Mouse (Mus musculus): ENCODE results near the gene Olfr115. TPM values are rescaled to one million over a fixed set of nuclear protein-coding genes. Genes with fewer than 3 reads are reported as not detected.

The Olfr115 gene
- not detected in 2 replicates for polyA plus RNA-seq (2015; fragmentation: Nextera tagmentation; extraction: Ambion mirVana)

GRCm38 (mm10) chr17:37627009-37627408, at the start of gene Olfr115, which contains the start of gene Olfr116:
Gene Olfr115, minus strand, starts transcription at chr17:37627109.
Gene Olfr116, minus strand, starts transcription at chr17:37627199.

GRCm38 (mm10) chr17:37666688-37667087, 39.8 kb upstream of the Olfr115 start, which contains the start of gene Olfr118:
Gene Olfr118, plus strand, starts transcription at chr17:37666988.

DNA sequence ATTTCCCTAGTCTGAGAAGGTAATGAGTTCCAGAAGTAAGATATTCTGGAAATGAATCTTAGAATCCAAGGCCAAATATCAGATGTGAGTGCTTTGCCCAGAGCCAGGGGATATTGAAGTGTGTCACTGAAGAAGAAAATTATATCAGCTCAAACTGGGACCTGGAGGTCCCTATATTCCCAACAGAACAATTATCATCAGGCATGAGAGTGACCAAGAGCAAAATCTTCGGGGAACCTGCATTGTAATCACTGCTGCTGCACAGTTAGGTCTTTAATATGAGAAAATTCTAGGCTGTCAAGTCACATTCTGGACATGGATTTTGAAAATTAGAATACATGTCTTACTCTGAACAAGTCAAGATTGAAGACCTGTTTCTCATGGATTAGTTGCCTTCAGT, 36.8 kb upstream of the Olfr115 start, which contains the start of gene Olfr117:
TSS of gene Olfr117 (minus strand) at position 101 of the 400 bp plus-strand sequence.

GRCm38 (mm10) chr17:37592643-37593042, 34.3 kb downstream of the Olfr115 start, which contains the start of gene Olfr114:
Gene Olfr114, minus strand, starts transcription at chr17:37592743.

DNA sequence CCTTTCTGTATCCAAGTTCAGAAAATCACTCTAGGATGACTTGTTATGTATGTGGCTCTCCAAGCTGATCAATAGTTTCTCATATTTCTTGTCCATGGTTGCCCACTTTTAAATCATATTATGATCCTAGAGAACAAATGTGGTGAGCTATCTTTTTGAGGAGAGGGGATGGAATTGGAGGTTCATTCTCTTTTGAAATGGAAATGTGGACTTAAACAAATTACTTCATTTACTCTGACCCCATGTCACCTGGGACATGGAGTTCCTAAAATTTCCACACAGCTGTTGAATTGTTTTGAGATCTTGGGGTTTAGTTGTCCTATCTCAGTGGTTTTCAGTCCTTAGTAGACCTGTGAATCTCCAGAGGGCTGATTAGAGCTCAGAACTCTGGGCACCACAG, 49.3 kb downstream of the Olfr115 start, which contains the start of gene Olfr113:
TSS of gene Olfr113 (minus strand) at position 101 of the 400 bp plus-strand sequence.

GRCm38 (mm10) chr17:37569351-37569750, 57.6 kb downstream of the Olfr115 start, which contains the start of gene Olfr112:
Gene Olfr112, minus strand, starts transcription at chr17:37569451.

Other genes starting within 250 kb of the Olfr115 start
- gene Olfr105-ps, start 248.1 kb downstream of the Olfr115 start, polyA plus RNA-seq (2015; fragmentation: Nextera tagmentation; extraction: Ambion mirVana): not detected in 2 replicates
- not detected in 2 replicates for gene Olfr106-ps, start 236.7 kb downstream of the Olfr115 start, polyA plus RNA-seq (2015; fragmentation: Nextera tagmentation; extraction: Ambion mirVana)
- not detected in 2 replicates for gene Olfr107, start 227.9 kb downstream of the Olfr115 start, polyA plus RNA-seq (2015; fragmentation: Nextera tagmentation; extraction: Ambion mirVana)
- not detected in 2 replicates for gene Olfr108, start 181.6 kb downstream of the Olfr115 start, polyA plus RNA-seq (2015; fragmentation: Nextera tagmentation; extraction: Ambion mirVana)
- not detected in 2 replicates for gene Olfr109, start 168.2 kb downstream of the Olfr115 start, polyA plus RNA-seq (2015; fragmentation: Nextera tagmentation; extraction: Ambion mirVana)
- gene H2-M2, start 143.6 kb downstream of the Olfr115 start, polyA plus RNA-seq (2015; fragmentation: Nextera tagmentation; extraction: Ambion mirVana): not detected in 2 replicates
- not detected in 2 replicates for gene Olfr110, start 134.6 kb downstream of the Olfr115 start, polyA plus RNA-seq (2015; fragmentation: Nextera tagmentation; extraction: Ambion mirVana)
- 0.44 TPM in 1 of 2 replicates, not detected in the other for gene Olfr111, start 119.1 kb downstream of the Olfr115 start, polyA plus RNA-seq (2015; fragmentation: Nextera tagmentation; extraction: Ambion mirVana)
- not detected in 2 replicates for gene Olfr112, start 57.7 kb downstream of the Olfr115 start, polyA plus RNA-seq (2015; fragmentation: Nextera tagmentation; extraction: Ambion mirVana)
- gene Olfr113, start 49.4 kb downstream of the Olfr115 start, polyA plus RNA-seq (2015; fragmentation: Nextera tagmentation; extraction: Ambion mirVana): not detected in 2 replicates
- gene Olfr114, start 34.4 kb downstream of the Olfr115 start, polyA plus RNA-seq (2015; fragmentation: Nextera tagmentation; extraction: Ambion mirVana): not detected in 2 replicates
- not detected in 2 replicates for gene Olfr116, start 90 bp upstream of the Olfr115 start, polyA plus RNA-seq (2015; fragmentation: Nextera tagmentation; extraction: Ambion mirVana)
- not detected in 2 replicates for gene Olfr117, start 36.7 kb upstream of the Olfr115 start, polyA plus RNA-seq (2015; fragmentation: Nextera tagmentation; extraction: Ambion mirVana)
- not detected in 2 replicates for gene Olfr118, start 39.9 kb upstream of the Olfr115 start, polyA plus RNA-seq (2015; fragmentation: Nextera tagmentation; extraction: Ambion mirVana)
- gene Olfr119, start 69.5 kb upstream of the Olfr115 start, polyA plus RNA-seq (2015; fragmentation: Nextera tagmentation; extraction: Ambion mirVana): not detected in 2 replicates
- not detected in 2 replicates for gene Olfr120, start 94.7 kb upstream of the Olfr115 start, polyA plus RNA-seq (2015; fragmentation: Nextera tagmentation; extraction: Ambion mirVana)
- not detected in 2 replicates for gene Olfr121, start 121.7 kb upstream of the Olfr115 start, polyA plus RNA-seq (2015; fragmentation: Nextera tagmentation; extraction: Ambion mirVana)
- gene Olfr122, start 141.5 kb upstream of the Olfr115 start, polyA plus RNA-seq (2015; fragmentation: Nextera tagmentation; extraction: Ambion mirVana): not detected in 2 replicates
- not detected in 2 replicates for gene Olfr123, start 166.4 kb upstream of the Olfr115 start, polyA plus RNA-seq (2015; fragmentation: Nextera tagmentation; extraction: Ambion mirVana)
- not detected in 2 replicates for gene Olfr124, start 172.8 kb upstream of the Olfr115 start, polyA plus RNA-seq (2015; fragmentation: Nextera tagmentation; extraction: Ambion mirVana)
- not detected in 2 replicates for gene Olfr125, start 205.8 kb upstream of the Olfr115 start, polyA plus RNA-seq (2015; fragmentation: Nextera tagmentation; extraction: Ambion mirVana)
- not detected in 2 replicates for gene Olfr126, start 220.4 kb upstream of the Olfr115 start, polyA plus RNA-seq (2015; fragmentation: Nextera tagmentation; extraction: Ambion mirVana)